Comparison of ENCODE assay signal across 14 mouse cellular contexts in the genomic region with DNA sequence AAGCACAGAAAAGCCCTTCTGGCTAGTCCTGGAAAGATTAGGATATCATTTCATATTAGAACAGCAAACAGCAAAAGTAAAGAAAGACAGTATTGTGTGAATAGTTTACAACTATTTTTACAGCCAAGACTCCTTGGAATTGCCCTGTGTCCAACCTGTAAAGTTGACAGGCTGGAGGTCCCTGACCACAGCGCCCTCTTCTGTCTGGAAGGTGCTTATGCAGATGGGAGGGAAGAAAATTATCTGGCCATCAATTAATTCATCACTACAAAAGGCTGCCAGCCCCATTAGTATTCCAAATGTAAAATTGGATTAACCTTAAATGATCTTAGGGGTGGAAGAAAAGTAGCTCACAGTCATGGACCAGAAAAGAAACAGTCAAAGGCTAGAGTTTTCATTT.
DNase-seq lines count a peak whose midpoint lies in the region; ATAC-seq lines count a peak whose summit lies in the region.
"Had no signal": no experiment of that assay in that cellular context is flagged by ENCODE, and none has a peak within 500 bp of the region (broad histone marks: within the 10 kb centered on the region; RNA-seq: fewer than 3 reads in every experiment).

No protein-coding gene starts in this region.

- no peaks in the 10 kb centered on the region for H3K4me1 ChIP-seq in hindbrain, embryonic 11.5 days (replicated peaks; ENCODE audit: control insufficient read depth, insufficient read depth, low read length)
- H3K4me1 ChIP-seq in hindbrain, embryonic 16.5 days (ENCODE audit: control insufficient read depth, insufficient read depth, low read depth, low read length), result no peaks in the 10 kb centered on the region
- no peaks in the 10 kb centered on the region for H3K4me1 ChIP-seq in liver, embryonic 13.5 days (replicated peaks)
- no peaks in the 10 kb centered on the region for H3K4me1 ChIP-seq in embryonic facial prominence, embryonic 10.5 days
- H3K4me1 ChIP-seq: forebrain, embryonic 13.5 days; kidney, embryonic 15.5 days had no signal

- H3K36me3 ChIP-seq in hindbrain, embryonic 11.5 days (ENCODE audit: control insufficient read depth, insufficient read depth, low read length), result no peaks in the 10 kb centered on the region
- H3K36me3 ChIP-seq in hindbrain, embryonic 16.5 days (ENCODE audit: control insufficient read depth, insufficient read depth, low read length), result no peaks in the 10 kb centered on the region
- no peaks in the 10 kb centered on the region for H3K36me3 ChIP-seq in liver, embryonic 13.5 days
- no peaks in the 10 kb centered on the region for H3K36me3 ChIP-seq in embryonic facial prominence, embryonic 10.5 days (replicated peaks)
- H3K36me3 ChIP-seq: kidney, embryonic 15.5 days had no signal

- no peak overlapping the region for H3K4me3 ChIP-seq in hindbrain, embryonic 11.5 days (ENCODE audit: low read depth, low read length)
- H3K4me3 ChIP-seq in hindbrain, embryonic 16.5 days (ENCODE audit: low read length), result no peak overlapping the region
- no peak overlapping the region for H3K4me3 ChIP-seq in liver, embryonic 13.5 days (replicated peaks)
- no peak overlapping the region for H3K4me3 ChIP-seq in embryonic facial prominence, embryonic 10.5 days
- H3K4me3 ChIP-seq: forebrain, embryonic 13.5 days; kidney, embryonic 15.5 days had no signal

- no peak overlapping the region for H3K27ac ChIP-seq in hindbrain, embryonic 11.5 days (ENCODE audit: low read depth, low read length)
- H3K27ac ChIP-seq in hindbrain, embryonic 16.5 days (ENCODE audit: low read depth, low read length), result no peak overlapping the region
- no peak overlapping the region for H3K27ac ChIP-seq in liver, embryonic 13.5 days
- no peak overlapping the region for H3K27ac ChIP-seq in embryonic facial prominence, embryonic 10.5 days (replicated peaks)
- H3K27ac ChIP-seq: forebrain, embryonic 13.5 days; kidney, embryonic 15.5 days; macrophage had no signal

- no peak overlapping the region for H3K9ac ChIP-seq in hindbrain, embryonic 11.5 days (ENCODE audit: low read depth, low read length)
- H3K9ac ChIP-seq in hindbrain, embryonic 16.5 days (ENCODE audit: low read depth, low read length), result no peak overlapping the region
- H3K9ac ChIP-seq in liver, embryonic 13.5 days, result no peak overlapping the region
- H3K9ac ChIP-seq: forebrain, embryonic 13.5 days; kidney, embryonic 15.5 days had no signal

- H3K9me3 ChIP-seq in hindbrain, embryonic 11.5 days (ENCODE audit: control insufficient read depth, low read length), result no peaks in the 10 kb centered on the region
- H3K9me3 ChIP-seq in hindbrain, embryonic 16.5 days (ENCODE audit: control insufficient read depth, low read length), result no peaks in the 10 kb centered on the region
- H3K9me3 ChIP-seq in liver, embryonic 13.5 days (replicated peaks), result no peaks in the 10 kb centered on the region
- no peaks in the 10 kb centered on the region for H3K9me3 ChIP-seq in embryonic facial prominence, embryonic 10.5 days
- H3K9me3 ChIP-seq: forebrain, embryonic 13.5 days; kidney, embryonic 15.5 days had no signal

- DNase-seq in hindbrain, embryonic 11.5 days (ENCODE audit: low spot score), result peak; percentile 22
- peak; percentile 18 for DNase-seq in 416B (ENCODE audit: low read depth)
- peak; percentile 29 for DNase-seq in ES-CJ7 (ENCODE audit: low read depth, low spot score)
- DNase-seq in liver, embryonic 13.5 days, result peak; percentile 5
- no peak for DNase-seq in embryonic facial prominence, embryonic 10.5 days (ENCODE audit: low spot score)
- DNase-seq in ovary, postnatal 10 days (ENCODE audit: low spot score), result no peak
- DNase-seq: heart, postnatal 4 days; right cerebral cortex, postnatal 14 days had no signal

- 13% methylated on average over 1 of the region's 1 CpGs for WGBS in hindbrain, embryonic 11.5 days
- WGBS in hindbrain, embryonic 16.5 days, result 10% methylated on average over 1 of the region's 1 CpGs
- 5% methylated on average over 1 of the region's 1 CpGs for WGBS in liver, embryonic 13.5 days (ENCODE audit: insufficient replicate concordance)
- 5% methylated on average over 1 of the region's 1 CpGs for WGBS in embryonic facial prominence, embryonic 10.5 days

- no peaks in the 10 kb centered on the region for H3K27me3 ChIP-seq in hindbrain, embryonic 11.5 days (ENCODE audit: control insufficient read depth, insufficient read depth, low read length)
- H3K27me3 ChIP-seq in hindbrain, embryonic 16.5 days (replicated peaks; ENCODE audit: control insufficient read depth, insufficient read depth, low read length), result no peaks in the 10 kb centered on the region
- H3K27me3 ChIP-seq in liver, embryonic 13.5 days, result no peaks in the 10 kb centered on the region
- no peaks in the 10 kb centered on the region for H3K27me3 ChIP-seq in embryonic facial prominence, embryonic 10.5 days (replicated peaks; ENCODE audit: low read depth, poor library complexity, severe bottlenecking)
- H3K27me3 ChIP-seq: forebrain, embryonic 13.5 days; kidney, embryonic 15.5 days; Patski had no signal

- no peak for ATAC-seq in hindbrain, embryonic 11.5 days (ENCODE audit: low FRiP score)
- no peak for ATAC-seq in hindbrain, embryonic 16.5 days
- no peak for ATAC-seq in liver, embryonic 13.5 days (ENCODE audit: low read depth)
- ATAC-seq in monocyte, adult 5-6 weeks (replicated peaks; ENCODE audit: insufficient number of reproducible peaks, low FRiP score, low TSS enrichment, poor library complexity, severe bottlenecking), result no peak
- ATAC-seq: forebrain, embryonic 13.5 days; Patski had no signal

- H3K4me2 ChIP-seq in hindbrain, embryonic 11.5 days (replicated peaks; ENCODE audit: low read depth, low read length), result no peak overlapping the region
- no peak overlapping the region for H3K4me2 ChIP-seq in hindbrain, embryonic 16.5 days (ENCODE audit: low read length)
- H3K4me2 ChIP-seq in liver, embryonic 13.5 days, result no peak overlapping the region
- H3K4me2 ChIP-seq: forebrain, embryonic 13.5 days; kidney, embryonic 15.5 days had no signal

Comparison
In these comparisons a context has a peak if more than half of its experiments do, and no peak if none do; other contexts are left out.
1. DNase-seq: peak in hindbrain, embryonic 11.5 days (single experiment), 416B (single experiment), ES-CJ7 (single experiment) and liver, embryonic 13.5 days (single experiment); none in embryonic facial prominence, embryonic 10.5 days (single experiment) and ovary, postnatal 10 days (single experiment).